Mouse (Mus musculus): ENCODE measurements at regions not wholly inside any gene's neighbourhood (a gene's known extent, or its start where the extent isn't known, plus 50 kb on each side); places are given as distances from the start of the nearest gene placed in this dataset.

DNA sequence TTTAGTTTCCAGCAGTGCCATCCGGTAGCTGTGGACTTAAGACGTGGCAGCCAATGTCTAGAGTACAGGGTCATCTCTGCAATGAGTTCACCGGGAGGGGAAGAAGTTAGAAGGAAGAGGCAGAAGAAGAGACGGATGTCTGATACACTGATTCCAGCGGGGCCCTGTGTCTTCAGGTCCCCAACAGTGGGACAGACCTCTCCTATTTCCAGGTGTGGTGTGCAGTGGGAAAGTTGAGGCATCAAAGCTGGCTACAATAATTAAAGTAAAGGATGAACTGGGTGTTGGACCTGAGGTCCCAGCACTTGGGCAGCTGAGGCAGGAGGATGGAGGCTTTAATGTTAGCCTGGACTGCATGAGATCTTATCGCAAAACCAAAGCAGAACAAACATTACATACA is 70.1 kb upstream of the Psmd7 start:
- TF ChIP-seq CTCF (IDR thresholded peaks at IDR 0.05; ENCODE audit: low read depth) (no peak), EP300 (optimal IDR thresholded peaks at IDR 0.05) (no peak)
